Mouse (Mus musculus) forebrain, embryonic 14.5 days (tissue): ENCODE measurements around the gene Ppp1r3g. TPM values are rescaled to one million over a fixed set of nuclear protein-coding genes. Genes with fewer than 3 reads are reported as not detected.

Source experiments
- ATAC-seq: fragments of 200-750 bp; cut with Nextera tagmentation; 2 replicates; pipeline ENCODE4 v1.8.0; 2017; ENCODE audit warnings: mild to moderate bottlenecking, moderate library complexity
- DNase-seq: peaks from one replicate; pipeline ENCODE4 v3.0.0-alpha.2; 2015; ENCODE audit warnings: low spot score
- H3K27ac ChIP-seq: fragments of 300-500 bp; sonication (generic); 2 replicates; pipeline ENCODE4 v1.5.1; 2014; ENCODE audit warnings: low read depth, mild to moderate bottlenecking, control low read depth, low read length, moderate library complexity
- H3K27me3 ChIP-seq: fragments of 300-500 bp; sonication (generic); replicated peaks from 2 replicates; pipeline ENCODE4 v1.6.1; 2014; ENCODE audit warnings: low read length, control low read depth, mixed read lengths; ENCODE audit not compliant: control insufficient read depth, insufficient read depth
- H3K36me3 ChIP-seq: fragments of 300-500 bp; sonication (generic); 2 replicates; pipeline ENCODE4 v1.6.1; 2014; ENCODE audit warnings: low read length, control low read depth; ENCODE audit not compliant: control insufficient read depth, insufficient read depth
- H3K4me1 ChIP-seq: fragments of 300-500 bp; sonication (generic); 2 replicates; pipeline ENCODE4 v1.6.1; 2014; ENCODE audit warnings: antibody characterized with exemption, low read length, control low read depth; ENCODE audit not compliant: control insufficient read depth, insufficient read depth
- H3K4me2 ChIP-seq: fragments of 300-500 bp; sonication (generic); 2 replicates; pipeline ENCODE4 v1.6.1; 2014; ENCODE audit warnings: mild to moderate bottlenecking, control low read depth, low read length
- H3K4me3 ChIP-seq: fragments of 300-500 bp; sonication (generic); 2 replicates; pipeline ENCODE4 v1.5.1; 2014; ENCODE audit warnings: low read depth, low read length, control low read depth
- H3K9ac ChIP-seq: fragments of 300-500 bp; sonication (generic); 2 replicates; pipeline ENCODE4 v1.6.1; 2014; ENCODE audit warnings: mild to moderate bottlenecking, low read length, control low read depth, moderate library complexity
- H3K9me3 ChIP-seq: fragments of 300-500 bp; sonication (generic); replicated peaks from 2 replicates; pipeline ENCODE4 v1.6.1; 2016; ENCODE audit warnings: low read length, control low read depth, mixed read lengths; ENCODE audit not compliant: control insufficient read depth
- WGBS: fragments of 180-500 bp; shearing (Covaris S2); extraction: QIAGEN DNeasy Blood & Tissue Kit; methylation state at CpG from one replicate; pipeline ENCODE4 v1.1.7; 2014; 5-methylcytosine and 5-hydroxymethylcytosine counted together
- polyA plus RNA-seq: library from polyadenylated mRNA; unstranded; fragments of >200 nt; fragmentation: Nextera tagmentation; extraction: Ambion mirVana; gene quantifications from 2 replicates; pipeline ENCODE4 v1.2.1, GENCODE M21; 2014

Ppp1r3g gene
- polyA plus RNA-seq, 1 experiment from 2014 or later = 0.76 TPM

DNA sequence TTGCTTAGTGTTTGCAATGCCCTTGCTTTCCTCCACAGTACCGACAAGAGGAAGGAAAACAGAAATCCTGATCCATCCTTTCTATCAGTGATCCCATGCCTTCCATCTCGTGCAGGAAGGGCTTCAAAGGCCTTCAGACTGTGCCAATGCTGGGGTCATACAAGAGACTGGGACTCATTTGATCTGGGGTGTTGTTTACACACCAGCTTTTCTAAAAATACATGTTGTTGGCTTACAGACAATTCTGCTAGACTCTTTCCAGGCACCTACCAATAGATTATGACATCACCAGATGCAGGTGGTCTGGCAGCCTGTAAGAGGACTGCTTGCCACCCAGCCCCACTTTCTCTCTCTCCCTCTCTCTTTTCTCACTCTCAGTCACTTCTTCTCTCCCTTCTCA, 51.3 kb downstream of the Ppp1r3g start:
- Histone ChIP-seq H3K9me3 (no peaks in the 10 kb centered on the region), H3K4me3 (no peak overlapping the region), H3K4me1 (no peaks in the 10 kb centered on the region), H3K9ac (no peak overlapping the region), H3K4me2 (no peak overlapping the region), H3K36me3 (no peaks in the 10 kb centered on the region), H3K27ac (no peak overlapping the region), H3K27me3 (no peaks in the 10 kb centered on the region)
- WGBS = 70% methylated on average over 2 of the region's 2 CpGs
- ATAC-seq (no peak), DNase-seq (no peak)

DNA sequence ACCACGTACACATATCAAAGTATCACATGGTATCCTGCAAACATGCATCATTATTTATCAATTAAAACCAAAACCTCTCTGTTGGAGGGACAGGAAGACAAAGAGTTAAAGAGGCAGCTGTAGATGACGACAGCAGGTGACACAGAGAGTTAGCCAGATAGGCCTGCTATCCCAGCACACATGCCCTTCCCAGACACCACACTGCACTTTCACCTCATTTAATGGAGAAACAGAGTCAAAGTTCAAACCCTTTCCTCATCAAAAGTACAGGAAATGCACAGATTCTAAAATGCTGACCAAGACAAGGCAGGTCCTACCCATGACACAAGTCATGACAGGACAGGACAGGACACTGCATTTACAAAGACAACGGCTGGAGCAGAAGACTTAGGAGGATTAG, 57.0 kb downstream of the Ppp1r3g start:
- no peaks in the 10 kb centered on the region for H3K36me3 ChIP-seq
- no peak overlapping the region for H3K4me2 ChIP-seq
- 71% methylated on average over 3 of the region's 3 CpGs for WGBS
- H3K4me1 ChIP-seq = peaks cover 9% of the 10 kb centered on the region; the same call in 1 of the 2 replicates
- no peaks in the 10 kb centered on the region for H3K9me3 ChIP-seq
- no peaks in the 10 kb centered on the region for H3K27me3 ChIP-seq
- no peak for DNase-seq
- no peak overlapping the region for H3K27ac ChIP-seq
- H3K9ac ChIP-seq = no peak overlapping the region
- no peak overlapping the region for H3K4me3 ChIP-seq
- no peak for ATAC-seq

GRCm38 (mm10) chr13:36018017-36018416, 59.4 kb downstream of the Ppp1r3g start:
- ATAC-seq (no peak), DNase-seq (no peak)
- Histone ChIP-seq H3K4me3 (no peak overlapping the region), H3K27me3 (no peaks in the 10 kb centered on the region), H3K36me3 (no peaks in the 10 kb centered on the region), H3K4me1 (peaks cover 9% of the 10 kb centered on the region; the same call in 1 of the 2 replicates), H3K27ac (no peak overlapping the region), H3K9ac (no peak overlapping the region), H3K9me3 (no peaks in the 10 kb centered on the region), H3K4me2 (no peak overlapping the region)
- WGBS = 85% methylated on average over 2 of the region's 2 CpGs

- H3K27ac ChIP-seq = peak overlapping the region; percentile 50
- ATAC-seq = peak; percentile 79
- peaks cover 9% of the 10 kb centered on the region; the same call in 1 of the 2 replicates for H3K4me1 ChIP-seq
- WGBS = 52% methylated on average over 10 of the region's 10 CpGs
- H3K4me3 ChIP-seq = no peak overlapping the region
- DNase-seq = peak; percentile 95
- H3K4me2 ChIP-seq = no peak overlapping the region
- no peaks in the 10 kb centered on the region for H3K36me3 ChIP-seq
- 0 out of 2 replicates have a peak overlapping the region, but pooled peaks have one; percentile 9 for H3K9ac ChIP-seq
- H3K27me3 ChIP-seq = no peaks in the 10 kb centered on the region
- no peaks in the 10 kb centered on the region for H3K9me3 ChIP-seq
These were observed 61.0 kb downstream of the Ppp1r3g start for GRCm38 (mm10) chr13:36019309-36020274.

Other genes with a start within 250 kb of the Ppp1r3g start
- 7.8 and 9.2 TPM in 2 replicates for gene Rpp40, start 52.5 kb upstream of the Ppp1r3g start, polyA plus RNA-seq
- gene Fars2, start 158.6 kb downstream of the Ppp1r3g start, polyA plus RNA-seq = 31.1 and 35.5 TPM in 2 replicates
- gene Lyrm4, start 158.7 kb downstream of the Ppp1r3g start, polyA plus RNA-seq = 39.0 and 41.3 TPM in 2 replicates